Mouse (Mus musculus) myocyte (in vitro differentiated cells): ENCODE results near the gene Mlxipl. TPM values are rescaled to one million over a fixed set of nuclear protein-coding genes. Genes with fewer than 3 reads are reported as not detected.

Source experiments
- H3K27me3 ChIP-seq: one replicate; pipeline ENCODE4 v1.6.1; 2011; ENCODE audit not compliant: control insufficient read depth, insufficient read depth, insufficient read length
- H3K36me3 ChIP-seq: one replicate; pipeline ENCODE4 v1.6.1; 2011; ENCODE audit not compliant: control insufficient read depth, insufficient read depth
- H3K4me2 ChIP-seq: one replicate; pipeline ENCODE4 v1.6.1; 2011; ENCODE audit warnings: low read depth, control low read depth
- H3K4me3 ChIP-seq: one replicate; pipeline ENCODE4 v1.5.1; 2011; ENCODE audit warnings: mild to moderate bottlenecking, control low read depth, moderate library complexity
- H3K79me2 ChIP-seq: one replicate; pipeline ENCODE4 v1.6.1; 2011; ENCODE audit not compliant: control insufficient read depth, insufficient read depth
- H3ac ChIP-seq: one replicate; pipeline ENCODE4 v1.6.1; 2011; ENCODE audit not compliant: control insufficient read depth, insufficient read length
- CEBPB ChIP-seq: IDR thresholded peaks from 2 replicates; pipeline ENCODE4 v1.6.1; 2011; ENCODE audit warnings: mild to moderate bottlenecking, moderate library complexity; ENCODE audit not compliant: poor library complexity, insufficient read depth, severe bottlenecking
- E2F4 ChIP-seq: IDR thresholded peaks from one replicate; pipeline ENCODE4 v1.6.1; 2011; ENCODE audit warnings: mild to moderate bottlenecking, control low read depth, moderate library complexity; ENCODE audit not compliant: insufficient read depth
- MAX ChIP-seq: IDR thresholded peaks from one replicate; pipeline ENCODE4 v1.6.1; 2011; ENCODE audit warnings: low read depth, mild to moderate bottlenecking, control low read depth
- MYOD1 ChIP-seq, 3 experiments: IDR thresholded peaks; one replicate each; pipeline ENCODE4 v1.6.1; 2011; ENCODE audit warnings: control low read depth in 2 of 3, low read depth in 2 of 3, mild to moderate bottlenecking in 2 of 3, moderate library complexity in 1 of 3; ENCODE audit not compliant: insufficient read length in 2 of 3, control insufficient read depth in 1 of 3
- MYOG ChIP-seq, 3 experiments: IDR thresholded peaks; one replicate each; pipeline ENCODE4 v1.6.1; 2011; ENCODE audit warnings: control low read depth in 2 of 3, low read depth in 2 of 3, mild to moderate bottlenecking in 2 of 3; ENCODE audit not compliant: insufficient read length in 2 of 3, control insufficient read depth in 1 of 3, insufficient read depth in 1 of 3
- POLR2A ChIP-seq: IDR thresholded peaks from one replicate; pipeline ENCODE4 v1.6.1; 2011; ENCODE audit warnings: low read depth, mild to moderate bottlenecking, control low read depth, moderate library complexity; ENCODE audit not compliant: insufficient read length
- POLR2AphosphoS2 ChIP-seq: IDR thresholded peaks from one replicate; pipeline ENCODE4 v1.6.1; 2011; ENCODE audit warnings: low read depth, control low read depth; ENCODE audit not compliant: insufficient read length
- REST ChIP-seq: IDR thresholded peaks from one replicate; pipeline ENCODE4 v1.6.1; 2011; ENCODE audit warnings: mild to moderate bottlenecking, control low read depth, moderate library complexity; ENCODE audit not compliant: insufficient read depth, insufficient read length
- SRF ChIP-seq: IDR thresholded peaks from one replicate; pipeline ENCODE4 v1.6.1; 2011; ENCODE audit warnings: low read depth; ENCODE audit not compliant: control insufficient read depth, insufficient read length
- TCF12 ChIP-seq: IDR thresholded peaks from one replicate; pipeline ENCODE4 v1.6.1; 2011; ENCODE audit warnings: mild to moderate bottlenecking, control low read depth; ENCODE audit not compliant: poor library complexity, insufficient read depth, severe bottlenecking
- TCF3 ChIP-seq: IDR thresholded peaks from one replicate; pipeline ENCODE4 v1.6.1; 2011; ENCODE audit warnings: low read depth, control low read depth; ENCODE audit not compliant: insufficient read length
- USF1 ChIP-seq: IDR thresholded peaks from one replicate; pipeline ENCODE4 v1.6.1; 2011; ENCODE audit warnings: low read depth, mild to moderate bottlenecking, control low read depth, moderate library complexity
- polyA plus RNA-seq: library from polyadenylated mRNA; unstranded; fragments of >200 nt; fragmentation: generic; extraction: Trizol; gene quantifications from one replicate; pipeline ENCODE4 v1.2.1, GENCODE M21; 2012; ENCODE audit warnings: missing spikeins

Gene Mlxipl
- polyA plus RNA-seq, 1 experiment = not detected

DNA sequence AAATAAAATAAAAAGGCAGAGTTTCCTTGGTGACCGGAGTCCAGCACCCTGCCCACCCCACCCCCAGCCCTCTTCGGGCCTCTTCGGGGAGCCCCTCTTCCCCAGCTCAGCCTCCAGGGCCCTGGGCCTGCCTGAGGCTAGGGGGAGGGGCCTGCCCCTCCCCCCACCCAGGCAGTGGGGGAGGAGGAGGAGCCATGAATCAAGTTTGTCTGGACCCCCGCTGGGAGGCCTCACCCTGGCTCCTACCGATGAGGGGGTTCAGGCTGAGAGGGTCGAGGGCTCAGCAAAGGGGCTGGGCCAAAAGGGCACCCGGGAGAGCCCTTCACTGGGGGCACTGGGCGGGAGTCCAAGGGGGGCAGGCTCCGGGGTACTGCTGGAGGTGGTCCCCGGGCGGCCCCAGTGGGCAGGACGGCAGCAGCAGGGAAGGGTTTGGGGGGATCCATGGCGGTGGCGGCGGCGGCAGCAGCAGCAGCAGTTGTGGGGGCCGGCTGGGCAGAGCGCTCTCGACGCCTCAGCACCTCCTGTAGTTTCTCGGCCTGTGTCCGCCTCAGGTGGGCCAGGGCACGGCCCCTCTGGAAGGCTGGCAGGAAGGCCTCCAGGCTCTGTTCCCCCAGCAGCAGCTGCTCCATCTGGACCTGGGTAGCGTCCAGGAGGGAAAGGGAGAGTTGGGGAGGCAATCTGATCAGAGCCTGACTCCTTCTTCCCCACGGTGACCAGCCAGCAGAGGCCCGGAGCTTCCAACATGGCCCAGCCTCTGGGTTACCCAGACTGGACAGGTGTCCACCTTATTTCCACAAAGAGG lies 16.1 kb upstream of the Mlxipl start:
- no peak overlapping the region for H3ac ChIP-seq
- no peaks in the 10 kb centered on the region for H3K36me3 ChIP-seq
- H3K4me3 ChIP-seq = no peak overlapping the region
- no peaks in the 10 kb centered on the region for H3K79me2 ChIP-seq
- no peak overlapping the region for H3K4me2 ChIP-seq
- H3K27me3 ChIP-seq = no peaks in the 10 kb centered on the region
- TF ChIP-seq MAX (no peak), CEBPB (no peak), REST (no peak), TCF12 (no peak), POLR2A (no peak), USF1 (no peak), POLR2AphosphoS2 (no peak), E2F4 (no peak), SRF (no peak), TCF3 (no peak), MYOD1 (IDR thresholded peaks at IDR 0.05; ENCODE audit: control insufficient read depth in 1 of 3, insufficient read length in 2 of 3, low read depth in 2 of 3) (no peak)

DNA sequence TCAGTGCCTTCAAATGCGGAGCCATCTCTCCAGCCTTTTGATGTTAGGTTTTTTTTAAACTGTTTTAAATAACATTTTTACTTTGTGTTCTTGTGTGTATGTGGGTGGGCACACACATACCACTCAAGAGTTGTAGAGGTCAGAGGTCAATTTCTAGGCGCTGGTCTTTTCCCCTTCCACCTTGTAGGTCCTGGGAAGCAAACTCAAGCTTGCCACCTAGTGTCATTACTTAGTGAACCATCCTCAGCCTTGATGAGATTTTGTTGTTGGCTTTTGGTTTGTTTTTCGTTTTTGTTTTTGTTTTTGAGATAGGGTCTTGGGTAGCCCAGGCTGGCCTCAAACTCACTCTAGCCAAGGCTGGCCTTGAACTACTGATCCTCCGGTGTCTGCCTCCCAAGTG lies 14.0 kb upstream of the Mlxipl start:
- no peak overlapping the region for H3ac ChIP-seq
- H3K4me2 ChIP-seq = no peak overlapping the region
- TF ChIP-seq POLR2AphosphoS2 (no peak), MYOD1 (IDR thresholded peaks at IDR 0.05; ENCODE audit: control insufficient read depth in 1 of 3, insufficient read length in 2 of 3, low read depth in 2 of 3) (no peak), TCF12 (no peak), SRF (no peak), MYOG (IDR thresholded peaks at IDR 0.05; ENCODE audit: control insufficient read depth in 1 of 3, insufficient read depth in 1 of 3, insufficient read length in 2 of 3, low read depth in 2 of 3) (no peak), E2F4 (no peak), TCF3 (no peak), MAX (no peak), CEBPB (no peak), POLR2A (no peak), REST (no peak), USF1 (no peak)
- peaks cover 4% of the 10 kb centered on the region for H3K27me3 ChIP-seq
- H3K36me3 ChIP-seq = no peaks in the 10 kb centered on the region
- no peaks in the 10 kb centered on the region for H3K79me2 ChIP-seq
- no peak overlapping the region for H3K4me3 ChIP-seq

GRCm38 (mm10) chr5:135076368-135076767 lies 13.3 kb upstream of the Mlxipl start:
- Histone ChIP-seq H3K4me2 (no peak overlapping the region), H3K4me3 (peak overlapping the region; percentile 28), H3ac (no peak overlapping the region), H3K36me3 (no peaks in the 10 kb centered on the region), H3K27me3 (peaks cover 7% of the 10 kb centered on the region), H3K79me2 (no peaks in the 10 kb centered on the region)
- no peak for TF ChIP-seq TCF12
- TF ChIP-seq MYOG (IDR thresholded peaks at IDR 0.05; ENCODE audit: control insufficient read depth in 1 of 3, insufficient read depth in 1 of 3, insufficient read length in 2 of 3, low read depth in 2 of 3) = no peak
- TF ChIP-seq SRF = no peak
- no peak for TF ChIP-seq E2F4

DNA sequence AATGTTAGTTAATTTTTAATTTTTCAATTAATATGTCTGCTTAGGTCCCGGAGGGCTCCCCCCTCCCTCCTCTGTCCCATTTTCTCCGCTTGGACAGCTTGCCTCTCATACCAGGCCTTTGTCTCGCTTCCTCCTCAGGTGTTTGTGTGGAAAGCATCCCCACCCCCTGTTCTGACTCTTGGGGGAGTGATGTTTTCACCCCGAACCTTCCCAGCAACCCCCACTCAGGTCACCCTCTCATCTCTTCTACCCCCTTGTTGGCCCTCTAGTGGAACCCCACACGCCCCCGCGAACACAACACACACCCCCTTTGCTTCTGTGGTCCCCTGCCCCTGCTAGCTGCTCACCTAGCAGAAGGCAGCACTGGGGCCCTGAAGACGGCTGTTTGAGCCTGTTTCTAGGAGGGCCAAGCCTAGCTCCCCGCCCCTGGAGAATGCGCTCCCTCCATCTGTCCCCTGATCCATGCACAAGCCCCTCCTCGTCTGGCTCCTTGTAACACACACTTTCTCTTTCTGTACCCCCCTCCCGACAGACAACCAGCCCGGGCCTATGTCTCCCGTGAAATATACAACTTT lies 12.7 kb upstream of the Mlxipl start:
- H3K4me2 ChIP-seq = peak overlapping the region; percentile 69

More for the DNA sequence above, 12.7 kb upstream of the Mlxipl start:
- Histone ChIP-seq H3K27me3 (peaks cover 13% of the 10 kb centered on the region), H3ac (peak overlapping the region; percentile 74), H3K79me2 (no peaks in the 10 kb centered on the region), H3K36me3 (no peaks in the 10 kb centered on the region), H3K4me3 (peak overlapping the region; percentile 28)
- TF ChIP-seq POLR2A (no peak), CEBPB (no peak), POLR2AphosphoS2 (no peak), TCF3 (no peak), TCF12 (no peak)
